Mouse (Mus musculus) duodenum, adult 2 months (tissue): ENCODE measurements around the gene Olfr231. TPM values are rescaled to one million over a fixed set of nuclear protein-coding genes. Genes with fewer than 3 reads are reported as not detected.

Source experiments
- polyA plus RNA-seq: library from polyadenylated mRNA; depleted of rRNA; stranded (reverse); fragments of >200 nt; gene quantifications from 2 replicates; pipeline ENCODE4 v1.2.3, GENCODE M21; 2012; ENCODE audit warnings: low replicate concordance; rRNA removed

Olfr231 gene
- not detected in 2 replicates for polyA plus RNA-seq

DNA sequence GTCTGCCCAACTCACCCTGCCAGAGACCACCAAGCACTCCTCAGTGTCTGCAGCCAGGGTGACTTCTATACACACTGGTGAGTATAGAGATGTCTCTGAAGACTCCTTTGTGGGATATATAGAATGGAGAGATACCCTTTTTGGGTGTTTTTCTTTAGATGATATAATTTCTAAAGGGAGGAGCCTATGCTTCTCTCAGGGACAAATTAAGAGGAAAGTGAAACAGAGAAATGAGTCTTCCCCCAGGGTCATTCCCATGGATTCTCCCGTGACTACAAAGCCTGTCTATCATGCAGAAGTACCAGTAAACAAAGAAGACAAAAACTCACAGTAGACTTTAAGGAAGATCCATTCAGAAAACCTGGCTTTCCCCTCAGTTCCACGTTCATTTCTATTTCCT lies at the start of gene Olfr231:
Gene Olfr231 (minus strand): TSS at position 101 of the 400 bp plus-strand sequence.

GRCm38 (mm10) chr1:174155333-174155732 lies 34.4 kb upstream of the Olfr231 start, which contains the start of gene Olfr420:
Gene Olfr420, plus strand, starts transcription at chr1:174155633.

DNA sequence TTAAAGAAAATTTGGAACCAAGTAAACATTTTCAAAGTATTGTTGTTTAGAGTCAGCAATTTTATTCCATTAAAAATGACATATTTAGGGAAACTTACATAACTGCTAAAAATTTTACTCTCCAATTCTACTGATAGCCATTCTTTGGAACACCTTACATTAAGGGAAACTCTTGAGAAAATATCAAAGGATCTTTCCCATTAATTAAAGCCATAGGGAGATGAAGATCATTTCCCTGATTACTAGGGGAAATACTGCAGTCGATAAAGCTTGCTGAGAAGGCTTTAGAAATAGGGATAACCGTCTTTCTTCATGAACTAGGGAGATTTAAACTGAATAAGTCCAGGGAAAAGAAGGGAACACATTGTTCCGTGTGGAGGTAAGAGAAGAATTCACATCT lies 10.3 kb upstream of the Olfr231 start, which contains the start of gene Olfr424:
Gene Olfr424 (plus strand): TSS at position 301 of the 400 bp plus-strand sequence.

DNA sequence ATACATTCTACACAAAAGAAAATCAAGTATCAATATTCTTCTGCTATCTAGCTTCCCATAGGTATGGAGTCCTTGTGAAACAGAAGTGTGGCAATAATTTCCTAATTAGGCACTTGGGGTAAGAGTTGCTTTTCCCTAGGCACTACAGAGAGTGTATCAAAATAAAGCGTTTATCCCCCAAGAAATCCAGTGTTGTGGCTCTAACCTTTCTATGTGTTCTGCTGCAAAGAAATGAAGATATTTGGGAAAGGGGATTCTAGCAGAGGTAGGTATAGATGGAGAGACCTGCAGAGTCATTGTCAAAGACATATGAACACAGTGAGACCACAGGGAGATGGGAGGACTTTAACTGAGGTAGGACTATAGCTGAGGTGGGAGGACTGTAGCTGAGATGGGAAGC lies 24.4 kb downstream of the Olfr231 start, which contains the start of gene Olfr427:
Gene Olfr427 (plus strand): TSS at position 301 of the 400 bp plus-strand sequence.

DNA sequence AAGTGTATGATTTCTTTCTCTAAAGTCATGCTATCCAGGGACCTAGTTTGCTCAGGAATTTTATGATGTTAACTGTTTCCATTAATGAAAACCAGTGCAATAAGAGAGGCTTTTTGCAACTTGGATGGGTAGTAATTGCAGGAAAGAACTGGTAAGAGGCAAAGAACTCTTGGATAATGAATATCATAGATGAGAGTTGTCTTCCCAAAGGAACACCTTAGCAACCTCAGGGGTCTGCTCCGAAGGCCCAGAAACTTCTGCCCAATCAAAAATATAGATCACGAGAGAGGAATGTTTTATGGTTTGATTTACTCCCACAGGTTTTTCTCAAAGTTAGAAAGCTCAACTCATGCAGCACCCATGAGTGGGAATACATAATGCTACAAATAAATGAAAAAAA lies 36.9 kb downstream of the Olfr231 start, which contains the start of gene Olfr429:
Gene Olfr429 (plus strand): TSS at position 301 of the 400 bp plus-strand sequence.

DNA sequence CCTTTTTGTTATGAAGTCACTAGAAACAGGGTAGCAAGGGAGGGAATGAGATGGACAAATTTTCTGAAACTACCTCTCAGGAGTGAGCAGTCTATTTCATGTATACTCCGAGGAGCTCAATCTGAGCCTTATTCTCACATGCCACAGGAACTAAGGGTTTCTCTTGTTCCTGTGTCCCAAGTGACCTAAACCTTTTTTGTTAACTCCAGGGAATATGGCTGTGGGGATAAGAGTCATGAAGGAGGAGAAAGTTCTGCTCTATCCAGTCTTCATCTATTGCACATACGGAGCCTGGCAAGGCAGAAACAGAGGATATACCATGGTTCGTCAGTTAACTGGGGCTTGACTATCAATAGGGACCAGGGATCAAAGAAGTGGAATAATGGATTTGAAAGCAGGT lies 54.7 kb downstream of the Olfr231 start, which contains the start of gene Olfr430:
Gene Olfr430 (plus strand): TSS at position 301 of the 400 bp plus-strand sequence.

Other genes with a start within 250 kb of the Olfr231 start
- not detected in 2 replicates for gene Ifi211, start 208.1 kb downstream of the Olfr231 start, polyA plus RNA-seq
- 0.24 and 0.25 TPM in 2 replicates for gene Mndal, start 178.7 kb downstream of the Olfr231 start, polyA plus RNA-seq
- 0.63 and 0.75 TPM in 2 replicates for gene Ifi203, start 178.5 kb downstream of the Olfr231 start, polyA plus RNA-seq
- gene Ifi202b, start 138.4 kb downstream of the Olfr231 start, polyA plus RNA-seq, result not detected in 2 replicates
- 0.07 and 0.09 TPM in 2 replicates for gene Ifi205, start 89.4 kb downstream of the Olfr231 start, polyA plus RNA-seq
- gene Olfr433, start 80.5 kb downstream of the Olfr231 start, polyA plus RNA-seq, result 0.04 TPM in 1 of 2 replicates, not detected in the other
- not detected in 2 replicates for gene Olfr432, start 72.0 kb downstream of the Olfr231 start, polyA plus RNA-seq
- gene Olfr430, start 54.6 kb downstream of the Olfr231 start, polyA plus RNA-seq, result not detected in 2 replicates
- gene Olfr429, start 36.8 kb downstream of the Olfr231 start, polyA plus RNA-seq, result not detected in 2 replicates
- gene Olfr427, start 24.3 kb downstream of the Olfr231 start, polyA plus RNA-seq, result not detected in 2 replicates
- gene Olfr424, start 10.4 kb upstream of the Olfr231 start, polyA plus RNA-seq, result not detected in 2 replicates
- not detected in 2 replicates for gene Olfr420, start 34.5 kb upstream of the Olfr231 start, polyA plus RNA-seq
- gene Spta1, start 51.6 kb upstream of the Olfr231 start, polyA plus RNA-seq, result not detected in 2 replicates
- not detected in 2 replicates for gene Olfr419, start 130.9 kb upstream of the Olfr231 start, polyA plus RNA-seq
- 0.41 TPM in 1 of 2 replicates, not detected in the other for gene Mptx1, start 209.4 kb upstream of the Olfr231 start, polyA plus RNA-seq
- not detected in 2 replicates for gene Olfr417, start 244.0 kb upstream of the Olfr231 start, polyA plus RNA-seq